Mouse (Mus musculus) spleen, adult 2 months (tissue): ENCODE data around the gene Tm4sf5.

Experiments used
- CTCF ChIP-seq: fragments of 200-500 bp; IDR thresholded peaks from 2 replicates; pipeline ENCODE4 v1.5.1; 2011; ENCODE audit warnings: mild to moderate bottlenecking, inconsistent platforms; ENCODE audit not compliant: insufficient read depth, insufficient read length, insufficient replicate concordance; ENCODE audit errors: extremely low read depth
- POLR2A ChIP-seq: fragments of 200-500 bp; IDR thresholded peaks from 2 replicates; pipeline ENCODE4 v1.6.1; 2011; ENCODE audit warnings: low read depth, low read length, inconsistent platforms

DNA sequence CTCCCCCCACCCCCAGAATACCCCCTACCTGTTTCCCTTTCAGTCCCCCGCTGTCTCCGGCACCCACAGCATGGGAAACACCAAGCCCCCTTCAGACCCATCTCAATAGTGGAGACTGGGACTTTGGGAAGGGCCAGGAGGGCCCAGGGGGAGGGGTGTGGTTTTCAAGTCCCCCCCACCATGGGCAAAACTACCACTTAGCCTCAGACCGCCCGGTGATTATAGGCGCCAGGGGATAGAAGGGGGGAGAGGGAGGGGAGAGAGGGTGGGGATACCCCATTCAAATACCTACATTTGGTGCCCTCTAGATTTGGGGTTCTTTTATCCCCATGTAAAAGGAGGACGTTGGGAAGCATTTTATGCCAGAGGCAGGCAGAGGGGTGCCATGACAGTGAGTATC, 27.8 kb downstream of the Tm4sf5 start, which contains the start of gene Gm40193:
- TF ChIP-seq CTCF (no peak), POLR2A (no peak)
